Mouse (Mus musculus) adrenal gland, postnatal 14 days (tissue): Measurements from ENCODE around the gene 2810004N23Rik. TPM values are rescaled to one million over a fixed set of nuclear protein-coding genes. Genes with fewer than 3 reads are reported as not detected.

Source experiments
- DNase-seq: peaks from one replicate; pipeline ENCODE4 v3.0.0; 2021; ENCODE audit warnings: mixed read lengths
- total RNA-seq: library from RNA; stranded (reverse); gene quantifications from 2 replicates; pipeline ENCODE4 v1.2.3, GENCODE M21; 2021

Gene 2810004N23Rik
- total RNA-seq, 1 experiment from 2014 or later: 27.0 TPM

DNA sequence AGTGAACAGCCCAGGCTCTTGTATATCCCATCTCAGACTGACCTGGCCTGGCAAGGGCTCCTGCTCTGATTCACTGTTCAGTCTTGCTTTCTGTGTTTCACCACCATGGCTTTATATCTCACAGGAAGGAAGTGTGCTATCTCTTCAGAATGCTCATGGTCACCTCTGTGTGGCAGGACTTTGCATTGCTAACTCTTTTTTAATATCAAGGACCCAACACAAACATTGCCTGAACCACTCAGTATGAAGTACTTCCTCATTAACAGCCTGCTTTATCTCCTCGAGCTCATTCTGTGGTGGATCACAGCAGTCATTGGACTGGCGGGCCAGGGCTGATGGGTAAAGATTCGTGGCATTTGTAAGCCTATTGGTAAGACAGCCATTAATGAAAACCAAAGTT, 3.7 kb upstream of the 2810004N23Rik start:
- DNase-seq: no peak

DNA sequence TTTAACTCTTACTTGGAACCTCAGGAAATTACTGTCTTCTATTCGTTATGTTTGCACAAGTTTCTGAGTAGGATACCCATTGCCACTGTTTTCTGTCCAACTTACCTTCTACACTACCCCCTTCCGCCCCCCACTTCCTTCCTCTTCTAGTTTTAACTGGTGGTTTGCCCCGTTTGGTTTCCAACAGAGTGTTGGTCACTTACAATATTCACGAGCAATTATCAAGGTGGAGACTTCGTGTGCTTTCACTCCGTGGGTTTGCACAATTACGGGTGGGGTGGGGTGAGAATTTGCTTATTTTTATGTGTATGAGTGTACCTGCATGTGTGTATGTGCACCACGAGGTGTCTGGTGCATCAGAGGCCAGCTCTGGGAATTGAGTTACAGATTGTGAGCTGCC, 809 bp upstream of the 2810004N23Rik start:
- no peak for DNase-seq

DNA sequence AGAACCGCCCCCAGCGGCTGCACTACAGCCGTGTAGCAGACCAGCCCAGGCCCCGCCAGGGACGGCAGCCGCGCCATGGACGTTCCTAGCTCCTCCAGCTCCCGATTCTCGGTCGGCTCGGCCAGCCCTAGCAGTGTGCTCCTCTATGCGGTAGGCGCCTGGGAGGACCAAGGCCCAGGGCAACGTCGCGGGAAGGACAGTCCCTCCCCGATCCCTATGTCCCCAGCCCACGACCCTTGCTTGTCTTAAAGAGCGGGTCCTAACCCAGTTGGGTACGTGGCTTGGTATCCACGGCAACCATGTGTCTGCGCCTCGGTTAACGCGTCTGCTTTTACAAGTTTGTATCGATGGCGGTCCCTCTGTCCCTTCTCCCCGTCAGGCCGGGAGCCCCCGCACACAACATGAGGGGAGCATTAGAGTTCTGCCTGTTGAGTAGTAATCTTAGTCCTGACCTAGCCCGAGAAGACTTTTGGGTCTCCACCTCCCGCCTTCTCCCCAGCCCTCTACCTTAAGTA, 300 bp upstream of the 2810004N23Rik start:
- no peak for DNase-seq

DNA sequence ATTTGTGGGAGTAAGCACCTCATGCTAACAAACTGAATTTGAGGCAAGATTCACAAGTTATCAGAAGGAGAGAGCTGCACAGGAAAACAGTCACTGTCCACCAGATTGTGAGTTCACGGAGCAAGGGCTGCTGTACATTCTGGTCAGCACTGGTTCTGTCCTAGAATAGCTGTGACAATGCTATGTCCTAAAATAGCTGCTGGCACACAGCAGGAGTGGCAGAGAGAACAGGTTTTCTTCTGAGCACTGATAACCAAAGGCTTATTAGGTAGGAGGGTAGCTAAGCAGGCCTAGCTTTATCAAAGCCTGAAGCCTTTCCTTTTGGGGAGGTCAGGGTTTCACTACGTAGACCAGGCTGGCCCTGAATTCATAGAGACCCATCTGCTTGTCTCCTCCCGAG, 2.7 kb downstream of the 2810004N23Rik start:
- DNase-seq: no peak

DNA sequence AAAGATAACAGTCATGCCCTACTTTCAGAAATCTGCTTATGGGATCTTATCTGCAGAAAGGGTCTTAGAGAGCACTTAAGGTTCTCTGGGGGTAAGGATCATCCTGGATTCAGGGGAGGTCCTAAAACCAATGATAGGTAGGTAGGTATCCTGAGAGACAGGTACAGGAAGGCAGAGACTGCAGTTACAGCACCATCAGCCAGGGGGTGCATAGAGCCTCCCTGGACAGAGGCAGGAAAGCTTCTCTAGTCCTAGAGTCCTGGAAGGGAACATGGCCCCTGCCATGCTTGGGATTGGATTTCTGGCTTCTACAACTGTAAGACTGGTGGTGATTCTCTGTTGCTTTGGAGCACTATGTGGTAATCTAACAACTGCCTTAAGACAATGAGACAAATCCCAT, 3.5 kb downstream of the 2810004N23Rik start:
- DNase-seq: peak; percentile 49

DNA sequence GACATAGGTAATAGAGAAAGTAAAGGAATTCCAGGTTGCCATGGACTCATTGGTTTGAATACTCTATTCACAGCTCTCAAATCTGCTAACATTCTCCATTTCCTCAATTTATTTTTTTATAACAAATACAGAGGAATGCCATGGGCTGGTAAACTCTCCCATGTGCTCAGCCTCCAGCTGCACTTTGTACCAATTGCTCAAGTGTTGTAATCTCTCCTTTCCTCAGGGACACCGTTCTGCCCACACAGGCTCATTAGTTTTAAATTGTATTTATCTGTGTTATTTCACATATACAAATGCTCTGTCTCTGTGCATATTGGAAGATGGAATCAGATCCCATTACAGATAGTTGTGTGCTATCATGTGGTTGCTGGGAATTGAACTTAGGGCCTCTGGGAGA, 9.4 kb downstream of the 2810004N23Rik start:
- DNase-seq: no peak

DNA sequence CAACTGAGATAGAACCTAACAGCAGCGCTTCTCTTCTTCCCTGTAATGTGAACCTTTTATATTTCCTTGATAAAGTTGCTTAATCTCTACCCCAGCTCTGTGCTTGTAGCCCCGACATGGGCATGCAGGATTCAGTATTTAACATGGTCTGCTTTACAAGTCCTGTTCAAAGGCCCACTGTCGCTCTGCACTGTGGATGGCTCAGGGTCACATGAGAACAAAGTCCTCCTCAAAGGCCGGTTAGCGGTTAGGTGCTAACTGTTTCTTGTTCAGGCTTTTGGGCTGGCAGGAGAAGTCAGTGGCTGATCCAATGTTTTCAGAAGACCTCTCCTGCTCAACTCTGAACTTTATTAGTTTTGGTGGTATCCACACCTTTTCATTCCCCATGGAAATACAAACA, 17.3 kb downstream of the 2810004N23Rik start:
- no peak for DNase-seq

DNA sequence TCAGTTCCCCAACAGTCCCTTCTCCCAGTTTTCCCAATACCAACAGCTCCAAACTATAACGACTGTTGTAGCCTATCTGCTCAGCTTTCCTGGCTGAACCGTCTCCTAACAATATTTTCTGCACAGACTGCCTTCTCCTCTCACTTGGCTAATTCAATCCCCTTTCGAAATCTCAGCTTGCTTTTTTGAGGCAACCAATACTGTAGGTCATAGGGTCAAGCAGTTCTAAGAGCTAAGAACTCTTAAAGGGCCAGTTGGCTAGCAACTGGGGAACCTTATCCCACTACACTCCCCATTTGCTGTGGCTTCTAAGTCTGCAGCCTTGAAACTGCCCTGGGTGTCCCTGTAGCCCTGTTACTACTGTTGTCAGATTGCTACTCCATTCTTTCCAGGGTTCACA, 17.8 kb downstream of the 2810004N23Rik start:
- no peak for DNase-seq

DNA sequence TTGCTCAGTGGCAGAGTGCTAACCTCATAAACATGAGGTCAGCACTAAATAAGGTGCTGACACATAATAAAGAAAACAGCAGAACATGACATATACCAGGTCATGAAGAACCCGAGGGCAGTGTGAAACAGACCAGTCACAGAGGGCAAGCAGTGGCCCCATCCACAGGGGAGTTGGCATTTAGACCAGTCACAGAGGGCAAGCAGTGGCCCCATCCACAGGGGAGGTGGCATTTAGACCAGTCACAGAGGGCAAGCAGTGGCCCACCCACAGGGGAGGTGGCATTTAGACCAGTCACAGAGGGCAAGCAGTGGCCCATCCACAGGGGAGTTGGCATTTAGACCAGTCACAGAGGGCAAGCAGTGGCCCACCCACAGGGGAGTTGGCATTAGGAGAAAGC, 20.0 kb downstream of the 2810004N23Rik start:
- peak; percentile 68 for DNase-seq

DNA sequence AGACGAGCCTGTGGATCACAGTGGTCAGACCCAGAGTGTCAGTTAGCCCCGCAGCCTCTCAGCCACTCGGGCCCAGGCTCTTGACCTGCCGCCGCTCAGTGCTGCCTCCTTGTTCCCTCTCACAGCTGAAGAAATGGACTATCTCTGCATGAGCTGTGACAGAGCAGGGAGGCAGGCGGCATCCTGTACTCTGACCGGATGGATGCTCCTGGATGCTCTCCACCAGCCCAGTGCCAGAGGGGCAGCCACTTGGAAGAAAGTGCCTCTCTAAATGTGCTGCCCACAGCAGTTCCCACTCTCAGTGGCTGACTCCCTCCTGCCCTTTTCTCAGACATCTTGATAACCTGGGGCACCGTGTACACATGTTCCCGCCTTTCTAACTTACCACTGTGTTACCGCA, 21.1 kb downstream of the 2810004N23Rik start:
- DNase-seq: no peak

DNA sequence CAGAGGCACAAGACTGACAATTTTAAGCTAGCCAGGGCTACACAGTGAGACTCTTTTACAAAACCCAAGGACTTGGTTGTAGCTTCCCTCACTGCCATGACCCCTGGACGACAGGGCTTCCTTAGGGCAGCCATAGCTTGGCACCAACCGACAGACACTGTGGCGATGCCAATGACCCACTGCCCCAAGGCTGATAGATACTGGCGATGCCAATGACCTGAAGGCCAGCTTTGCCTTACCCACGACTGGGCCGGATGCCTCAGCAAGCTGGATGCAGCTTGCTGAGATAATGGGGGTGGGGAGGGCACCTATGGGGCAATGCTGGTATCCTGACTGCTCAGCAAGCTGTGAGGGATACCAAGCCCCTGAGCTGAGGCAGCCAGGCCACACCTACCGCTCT, 22.0 kb downstream of the 2810004N23Rik start:
- DNase-seq: peak; percentile 62

DNA sequence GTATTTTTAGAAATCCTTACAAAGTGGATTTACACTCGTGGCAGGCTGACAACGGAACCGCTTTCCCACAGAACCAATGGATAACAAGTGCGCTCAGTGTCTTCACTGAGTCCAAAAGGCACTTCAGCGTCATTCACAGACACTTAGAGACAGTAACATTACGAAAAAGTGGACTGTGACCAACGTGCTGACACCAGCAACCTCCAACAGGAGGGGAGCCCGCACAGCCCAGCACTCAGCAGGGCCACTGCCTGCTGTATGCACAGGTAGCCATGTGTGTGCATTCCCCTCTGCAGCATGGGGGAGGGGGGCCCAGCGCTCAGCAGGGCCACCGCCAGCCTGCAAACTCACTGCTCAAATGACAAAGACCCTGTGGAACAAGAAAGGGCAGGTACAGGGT, 23.5 kb downstream of the 2810004N23Rik start:
- no peak for DNase-seq

DNA sequence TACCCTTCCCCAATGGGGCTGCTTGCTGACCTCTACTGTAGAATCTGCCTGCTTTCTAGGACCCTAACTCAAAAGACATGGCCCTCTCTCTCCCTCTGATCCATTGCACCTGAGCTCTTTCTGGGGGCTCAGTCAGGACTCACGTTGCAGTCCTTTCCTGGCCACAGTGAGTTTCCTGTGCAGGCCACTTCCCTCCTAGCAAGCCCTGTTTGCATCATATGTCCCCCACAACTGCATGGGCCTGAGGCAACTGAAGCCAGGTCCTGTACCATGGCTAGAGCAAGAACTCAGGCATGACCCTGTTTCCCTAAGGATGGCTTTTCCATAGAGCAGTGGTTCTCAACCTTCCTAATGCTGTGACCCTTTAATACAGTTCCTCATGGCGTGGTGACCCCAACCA, 25.0 kb downstream of the 2810004N23Rik start:
- no peak for DNase-seq

DNA sequence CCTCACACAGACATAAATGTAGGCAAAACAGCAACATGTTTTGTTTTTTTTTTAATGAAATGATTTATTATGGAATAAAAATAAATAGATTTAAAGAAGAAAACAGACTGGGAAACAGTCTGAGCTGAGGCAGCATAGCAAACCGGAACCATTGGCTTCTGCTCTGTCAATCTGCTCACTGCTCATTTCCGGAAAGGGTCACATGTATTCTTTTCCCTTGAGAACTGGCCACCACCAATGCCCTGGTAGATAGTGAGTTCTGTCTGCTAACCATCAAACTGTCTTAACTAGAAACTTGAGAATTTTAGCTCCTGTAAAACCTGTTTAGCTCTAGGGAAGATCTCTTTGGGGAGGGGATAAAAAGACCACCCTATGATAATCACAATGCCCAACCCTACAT, 26.0 kb downstream of the 2810004N23Rik start:
- DNase-seq: no peak

DNA sequence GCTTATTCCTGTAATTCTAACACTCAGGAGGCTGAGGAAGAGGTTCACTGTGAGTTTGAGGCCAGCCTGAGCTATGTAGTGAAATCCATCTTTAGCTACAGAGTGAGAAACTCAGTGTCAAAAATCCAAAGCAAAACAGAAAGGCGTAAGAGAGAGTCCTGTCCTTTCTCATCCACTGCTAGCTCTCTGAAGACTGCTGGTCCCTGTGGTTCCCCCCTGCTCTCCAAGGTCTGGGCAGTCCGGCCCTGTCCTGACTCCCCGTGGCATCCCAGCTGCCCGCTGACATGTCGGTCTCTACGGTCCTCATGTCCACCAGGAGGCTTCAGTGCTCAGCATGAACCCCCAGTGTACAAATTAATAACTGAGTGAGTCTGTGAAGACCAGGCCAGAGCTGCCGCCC, 26.6 kb downstream of the 2810004N23Rik start:
- no peak for DNase-seq

DNA sequence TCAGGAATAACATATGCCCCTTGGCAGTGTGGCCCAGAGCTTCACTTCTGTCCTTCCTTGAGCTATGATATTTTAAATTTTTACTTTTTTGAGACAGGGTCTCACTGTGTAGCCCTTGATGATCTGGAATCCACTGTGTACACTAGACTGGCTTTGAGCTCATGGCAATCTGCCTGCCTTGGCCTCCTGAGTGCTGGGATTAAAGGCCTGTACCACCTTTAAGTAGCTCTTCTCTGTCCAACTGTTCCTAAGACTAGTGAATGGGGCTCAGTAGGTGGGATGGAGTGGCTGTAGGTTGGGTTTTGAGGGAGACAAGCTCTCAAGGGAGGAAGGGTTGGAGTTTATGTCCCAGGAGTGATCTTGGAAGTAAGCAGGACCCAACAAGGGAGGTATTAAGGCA, 27.1 kb downstream of the 2810004N23Rik start:
- no peak for DNase-seq

DNA sequence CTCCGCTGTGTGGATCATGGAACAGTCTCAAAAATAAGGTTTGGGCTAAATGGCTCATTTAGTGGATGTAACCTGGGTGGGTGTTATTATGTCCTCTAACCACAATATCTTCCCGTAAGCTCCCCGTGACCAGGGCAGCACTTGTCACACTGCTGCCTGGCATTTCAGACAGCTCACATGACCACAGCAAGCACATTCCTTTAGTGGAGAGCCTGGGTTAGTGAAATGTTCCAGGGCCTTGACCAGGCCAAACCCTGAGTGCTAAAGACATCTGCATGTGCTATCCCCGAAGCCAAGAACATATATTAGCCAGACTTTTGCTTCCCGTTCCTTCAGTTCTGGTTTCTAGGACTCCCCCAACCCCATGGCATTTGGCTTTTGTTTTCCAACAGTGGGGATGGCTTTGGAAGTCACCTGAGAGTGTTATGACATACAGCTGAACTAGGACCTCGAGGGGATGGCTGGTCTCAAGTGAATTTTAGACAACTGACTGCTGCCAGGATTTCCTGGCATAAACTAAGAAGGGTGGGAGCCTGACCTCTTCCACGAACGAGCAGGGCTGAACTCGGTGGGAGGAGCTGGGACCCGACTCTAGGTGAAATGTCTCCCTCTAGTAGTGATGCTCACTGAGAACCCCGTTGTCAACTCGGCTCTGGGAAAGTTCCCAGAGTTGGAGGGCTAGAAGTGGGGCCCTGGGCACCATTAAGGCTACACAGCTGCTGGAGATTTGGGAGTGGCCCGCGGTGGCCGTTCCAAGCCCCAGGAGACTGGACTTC, 29.3 kb downstream of the 2810004N23Rik start:
- DNase-seq: peak; percentile 50

DNA sequence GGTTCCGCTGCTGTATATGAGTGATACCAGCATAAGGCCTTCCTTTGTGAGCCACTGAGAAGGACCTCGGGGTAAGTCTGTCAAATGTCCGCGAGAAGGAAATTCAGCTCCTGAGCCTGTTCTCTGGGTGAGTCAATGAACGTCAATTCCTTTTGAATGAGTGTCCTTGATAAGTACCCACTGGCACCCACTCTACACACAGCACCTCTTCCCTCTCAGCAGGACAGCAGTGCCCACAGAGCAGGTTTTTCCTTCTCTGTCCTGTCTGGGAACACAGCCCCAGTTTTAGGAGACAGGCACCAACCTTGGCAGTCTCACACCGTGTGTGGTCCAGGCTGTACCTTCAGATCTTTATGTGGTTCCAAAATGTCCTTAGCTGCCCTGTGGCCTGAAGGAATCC, 31.0 kb downstream of the 2810004N23Rik start:
- DNase-seq: no peak

DNA sequence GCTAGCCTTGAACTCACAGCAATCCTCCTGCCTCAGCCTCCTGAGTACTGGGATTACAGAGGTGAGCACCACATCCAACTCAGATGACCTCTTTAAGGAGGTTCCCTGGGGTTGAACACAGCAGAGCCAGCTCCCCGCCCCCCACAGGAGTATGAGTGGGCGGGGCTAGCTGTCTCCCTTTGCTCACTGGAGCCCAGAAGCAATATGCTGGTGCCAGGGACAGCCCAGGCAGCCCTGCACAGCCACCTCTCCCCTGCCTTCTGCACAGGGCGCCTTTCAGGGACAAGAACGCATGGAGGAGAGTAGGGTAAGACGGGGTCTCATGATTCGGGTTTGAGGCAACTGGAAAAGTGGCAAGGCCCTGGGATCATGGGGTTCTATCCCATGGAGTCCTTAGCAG, 31.4 kb downstream of the 2810004N23Rik start:
- peak; percentile 62 for DNase-seq

DNA sequence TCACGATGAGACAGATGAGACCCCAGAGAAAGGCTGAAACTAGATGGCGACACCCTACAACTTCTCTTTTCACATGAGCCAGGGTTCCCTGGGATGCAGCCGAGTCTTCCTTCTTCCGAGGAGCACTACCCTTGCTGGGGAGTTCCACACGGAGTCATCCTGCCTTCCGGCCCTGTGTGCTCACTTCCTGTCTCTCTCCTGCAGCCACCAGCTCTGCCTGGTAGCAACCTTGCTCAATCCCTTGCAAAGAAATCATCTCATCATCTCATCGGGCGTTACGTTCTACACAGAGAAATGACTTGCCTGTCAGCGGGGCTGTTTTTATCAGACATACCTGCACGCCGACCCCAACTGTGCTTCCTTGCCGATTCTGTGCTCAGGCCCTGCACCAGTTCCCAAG, 32.9 kb downstream of the 2810004N23Rik start:
- DNase-seq: no peak

DNA sequence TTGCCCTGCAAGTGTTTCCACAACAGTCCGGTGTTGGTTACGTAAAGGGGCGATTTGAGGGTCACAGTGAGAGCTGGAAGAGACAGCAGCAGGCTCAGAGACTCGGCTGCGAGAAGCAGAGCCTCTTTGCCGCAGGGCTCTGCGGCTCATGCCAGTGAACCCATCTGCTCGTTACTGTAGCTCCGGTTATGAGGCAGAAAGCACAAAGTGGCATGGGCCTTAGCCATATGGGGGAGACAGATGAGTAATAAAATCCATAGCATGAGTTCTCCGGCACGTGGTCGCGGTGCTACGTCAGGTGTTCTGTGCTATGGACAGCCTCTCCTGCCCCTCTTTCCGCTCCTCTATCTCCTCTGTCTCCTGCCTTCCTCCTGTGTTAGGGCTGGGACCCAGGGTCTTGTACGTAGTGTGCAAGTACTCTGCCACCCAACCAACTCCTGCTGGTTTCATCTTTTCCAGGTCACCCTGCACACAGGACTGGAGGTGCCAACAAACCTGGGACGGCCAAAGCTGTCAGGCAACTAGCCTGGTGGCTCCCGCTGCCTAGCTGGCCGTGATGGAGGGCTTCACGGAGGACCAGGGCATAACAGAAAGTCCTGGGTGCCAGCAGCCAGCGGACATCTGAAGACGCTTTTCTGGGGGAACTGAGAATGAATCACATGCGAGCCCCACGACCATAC, 34.2 kb downstream of the 2810004N23Rik start:
- DNase-seq: no peak

DNA sequence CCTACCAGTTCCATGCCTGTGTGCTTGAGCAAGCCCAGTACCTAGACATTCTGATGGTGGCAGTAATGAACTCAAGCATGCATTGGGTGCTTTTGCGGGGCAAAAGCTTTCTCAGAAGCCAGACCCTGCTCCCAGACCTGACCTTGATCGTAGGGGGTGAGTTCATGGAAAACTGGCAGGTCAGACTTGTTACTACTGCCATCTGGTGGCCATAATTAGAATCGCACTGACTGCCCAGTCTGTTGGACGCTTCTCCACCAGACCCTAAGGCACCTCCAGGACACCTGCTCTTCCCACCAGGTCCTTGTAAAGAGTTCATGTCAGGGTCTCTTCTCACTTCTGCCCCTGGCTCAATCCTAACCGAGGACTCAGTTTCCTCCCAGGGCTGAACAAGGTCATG, 35.5 kb downstream of the 2810004N23Rik start:
- DNase-seq: peak; percentile 80

DNA sequence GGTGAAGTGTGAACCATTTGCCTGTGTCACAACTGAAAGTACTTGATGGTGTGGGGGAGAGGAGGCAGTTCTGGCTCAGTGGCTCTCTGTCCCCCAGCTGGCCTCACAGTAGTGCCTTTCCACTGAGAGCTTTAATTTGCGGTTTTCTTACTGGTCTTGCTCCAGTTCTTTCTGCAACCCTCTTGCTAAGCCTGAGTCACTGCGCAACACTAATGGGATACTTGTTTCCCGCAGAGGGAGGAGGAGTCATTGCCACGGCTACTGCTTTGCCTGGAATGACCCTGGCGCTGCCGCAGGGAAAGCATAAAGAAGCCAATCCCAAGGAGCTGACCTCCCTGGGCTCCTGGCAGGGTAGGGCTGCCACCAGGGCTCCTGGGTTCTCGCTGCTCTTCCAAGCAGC, 36.3 kb downstream of the 2810004N23Rik start:
- DNase-seq: peak; percentile 84

DNA sequence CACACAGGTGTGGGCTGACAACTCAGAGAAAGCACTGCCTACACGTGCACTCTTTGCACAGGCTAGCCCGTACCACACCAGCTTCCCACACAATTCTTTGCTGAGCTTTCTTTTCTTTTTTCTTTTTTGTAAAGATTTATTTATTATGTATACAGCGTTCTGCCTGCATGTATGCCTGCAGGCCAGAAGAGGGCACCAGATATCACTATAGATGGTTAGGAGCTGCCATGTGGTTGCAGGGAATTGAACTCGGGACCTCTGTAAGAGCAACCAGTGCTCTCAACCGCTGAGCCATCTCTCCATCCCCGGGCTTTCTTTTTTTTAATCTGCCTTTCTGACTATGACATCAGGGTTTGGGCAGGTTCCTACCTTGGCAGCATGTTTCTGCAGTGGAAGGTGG, 39.4 kb downstream of the 2810004N23Rik start:
- DNase-seq: no peak
